Mouse (Mus musculus): ENCODE data around the gene Crat.

GRCm38 (mm10) chr2:30436156-30436545, 20.5 kb upstream of the Crat start:
- TF ChIP-seq EP300 (IDR thresholded peaks at IDR 0.05; ENCODE audit: low read depth) (no peak), CTCF (IDR thresholded peaks at IDR 0.05; ENCODE audit: low read depth) (no peak)
